Mouse (Mus musculus) lung, embryonic 15.5 days (tissue): ENCODE measurements around the gene Slc26a9. TPM values are rescaled to one million over a fixed set of nuclear protein-coding genes. Genes with fewer than 3 reads are reported as not detected.
A peak's percentile ranks its signal among the peaks of the same experiment; 100 is the strongest.

Experiments used
- ATAC-seq: fragments of 200-750 bp; cut with Nextera tagmentation; 2 replicates; pipeline ENCODE4 v1.8.0; 2017; ENCODE audit warnings: moderate number of reproducible peaks, borderline replicate concordance; ENCODE audit not compliant: low FRiP score, low TSS enrichment; ENCODE audit errors: extremely low read depth
- H3K27ac ChIP-seq: fragments of 300-500 bp; sonication (generic); 2 replicates; pipeline ENCODE4 v1.5.1; 2015; ENCODE audit warnings: moderate library complexity, mild to moderate bottlenecking, inconsistent platforms
- H3K27me3 ChIP-seq: fragments of 300-500 bp; sonication (generic); 2 replicates; pipeline ENCODE4 v1.6.1; 2015; ENCODE audit warnings: inconsistent platforms
- H3K36me3 ChIP-seq: fragments of 300-500 bp; sonication (generic); 2 replicates; pipeline ENCODE4 v1.6.1; 2015; ENCODE audit warnings: inconsistent platforms
- H3K4me1 ChIP-seq: fragments of 300-500 bp; sonication (generic); 2 replicates; pipeline ENCODE4 v1.6.1; 2015; ENCODE audit warnings: inconsistent platforms
- H3K4me2 ChIP-seq: fragments of 300-500 bp; sonication (generic); 2 replicates; pipeline ENCODE4 v1.6.1; 2015; ENCODE audit warnings: inconsistent platforms, mild to moderate bottlenecking, moderate library complexity
- H3K4me3 ChIP-seq: fragments of 300-500 bp; sonication (generic); 2 replicates; pipeline ENCODE4 v1.5.1; 2015; ENCODE audit warnings: mild to moderate bottlenecking, inconsistent platforms
- H3K9ac ChIP-seq: fragments of 300-500 bp; sonication (generic); 2 replicates; pipeline ENCODE4 v1.6.1; 2015; ENCODE audit warnings: inconsistent platforms
- H3K9me3 ChIP-seq: fragments of 300-500 bp; sonication (generic); 2 replicates; pipeline ENCODE4 v1.6.1; 2016; ENCODE audit warnings: inconsistent platforms
- WGBS: fragments of 180-500 bp; shearing (Covaris S2); methylation state at CpG from one replicate; pipeline ENCODE4 v1.1.7; 2015; 5-methylcytosine and 5-hydroxymethylcytosine counted together
- polyA plus RNA-seq: library from polyadenylated mRNA; unstranded; fragments of >200 nt; fragmentation: Nextera tagmentation; extraction: Ambion mirVana; gene quantifications from 2 replicates; pipeline ENCODE4 v1.2.1, GENCODE M21; 2015

Gene Slc26a9
- polyA plus RNA-seq, 1 experiment from 2014 or later, result 5.3 TPM

GRCm38 (mm10) chr1:131797202-131797909 is 53.5 kb downstream of the Slc26a9 start, which contains the start of gene Pm20d1:
TSS of gene Pm20d1 (plus strand) at chr1:131797381.
- H3K4me1 ChIP-seq, result no peaks in the 10 kb centered on the region
- 0 out of 2 replicates have a peak, but pooled peaks cover 15% of the 10 kb centered on the region for H3K27me3 ChIP-seq
- H3K9ac ChIP-seq, result 0 out of 2 replicates have a peak within 1 kb of the TSS, but pooled peaks have one; percentile 11
- WGBS, result 11% methylated on average over 26 of the region's 26 CpGs
- no peak within 1 kb of the TSS for H3K27ac ChIP-seq
- H3K36me3 ChIP-seq, result no peaks in the 10 kb centered on the region
- H3K4me2 ChIP-seq, result peak within 1 kb of the TSS; percentile 46
- ATAC-seq, result no peak
- H3K9me3 ChIP-seq, result no peaks in the 10 kb centered on the region
- peak within 1 kb of the TSS; percentile 9; the same call in 1 of the 2 replicates for H3K4me3 ChIP-seq

GRCm38 (mm10) chr1:131800001-131800400 is 56.2 kb downstream of the Slc26a9 start:
- Histone ChIP-seq H3K9me3 (no peaks in the 10 kb centered on the region), H3K4me3 (no peak overlapping the region), H3K27ac (no peak overlapping the region), H3K4me2 (no peak overlapping the region), H3K4me1 (no peaks in the 10 kb centered on the region), H3K36me3 (no peaks in the 10 kb centered on the region), H3K9ac (no peak overlapping the region), H3K27me3 (0 out of 2 replicates have a peak, but pooled peaks cover 15% of the 10 kb centered on the region)
- WGBS, result 46% methylated on average over 1 of the region's 1 CpGs
- no peak for ATAC-seq

GRCm38 (mm10) chr1:131801071-131801470 is 57.2 kb downstream of the Slc26a9 start:
- Histone ChIP-seq H3K9ac (no peak overlapping the region), H3K4me1 (no peaks in the 10 kb centered on the region), H3K9me3 (no peaks in the 10 kb centered on the region), H3K4me2 (no peak overlapping the region), H3K4me3 (no peak overlapping the region), H3K27ac (no peak overlapping the region), H3K36me3 (no peaks in the 10 kb centered on the region), H3K27me3 (0 out of 2 replicates have a peak, but pooled peaks cover 15% of the 10 kb centered on the region)
- ATAC-seq, result no peak
- 91% methylated on average over 8 of the region's 8 CpGs for WGBS

- no peaks in the 10 kb centered on the region for H3K36me3 ChIP-seq
- H3K9ac ChIP-seq, result no peak overlapping the region
- H3K27me3 ChIP-seq, result 0 out of 2 replicates have a peak, but pooled peaks cover 8% of the 10 kb centered on the region
- H3K9me3 ChIP-seq, result no peaks in the 10 kb centered on the region
- no peak overlapping the region for H3K4me2 ChIP-seq
- H3K4me1 ChIP-seq, result no peaks in the 10 kb centered on the region
- WGBS, result 62% methylated on average over 5 of the region's 5 CpGs
- no peak for ATAC-seq
- no peak overlapping the region for H3K4me3 ChIP-seq
- H3K27ac ChIP-seq, result no peak overlapping the region
Measured at GRCm38 (mm10) chr1:131802652-131803051, 58.8 kb downstream of the Slc26a9 start.

- no peak for ATAC-seq
- 93% methylated on average over 3 of the region's 3 CpGs for WGBS
- Histone ChIP-seq H3K27me3 (no peaks in the 10 kb centered on the region), H3K4me1 (no peaks in the 10 kb centered on the region), H3K9me3 (no peaks in the 10 kb centered on the region), H3K27ac (no peak overlapping the region), H3K4me2 (no peak overlapping the region), H3K4me3 (no peak overlapping the region), H3K9ac (no peak overlapping the region), H3K36me3 (no peaks in the 10 kb centered on the region)
Measured at GRCm38 (mm10) chr1:131804166-131804565, 60.3 kb downstream of the Slc26a9 start.

GRCm38 (mm10) chr1:131808986-131809385 is 65.2 kb downstream of the Slc26a9 start:
- Histone ChIP-seq H3K4me3 (no peak overlapping the region), H3K27me3 (no peaks in the 10 kb centered on the region), H3K9ac (no peak overlapping the region), H3K36me3 (no peaks in the 10 kb centered on the region), H3K9me3 (no peaks in the 10 kb centered on the region), H3K4me2 (no peak overlapping the region), H3K27ac (no peak overlapping the region), H3K4me1 (no peaks in the 10 kb centered on the region)
- ATAC-seq, result no peak
- 66% methylated on average over 1 of the region's 1 CpGs for WGBS

- no peaks in the 10 kb centered on the region for H3K36me3 ChIP-seq
- no peaks in the 10 kb centered on the region for H3K9me3 ChIP-seq
- no peaks in the 10 kb centered on the region for H3K4me1 ChIP-seq
- WGBS, result 73% methylated on average over 2 of the region's 2 CpGs
- H3K4me3 ChIP-seq, result no peak overlapping the region
- no peak overlapping the region for H3K9ac ChIP-seq
- ATAC-seq, result no peak
- H3K27me3 ChIP-seq, result no peaks in the 10 kb centered on the region
- H3K27ac ChIP-seq, result no peak overlapping the region
- no peak overlapping the region for H3K4me2 ChIP-seq
Measured at GRCm38 (mm10) chr1:131809651-131810050, 65.8 kb downstream of the Slc26a9 start.

GRCm38 (mm10) chr1:131811393-131811792 is 67.6 kb downstream of the Slc26a9 start:
- Histone ChIP-seq H3K9me3 (no peaks in the 10 kb centered on the region), H3K4me2 (no peak overlapping the region), H3K9ac (no peak overlapping the region), H3K27ac (no peak overlapping the region), H3K36me3 (no peaks in the 10 kb centered on the region), H3K27me3 (no peaks in the 10 kb centered on the region), H3K4me3 (no peak overlapping the region), H3K4me1 (no peaks in the 10 kb centered on the region)
- no peak for ATAC-seq
- WGBS, result 59% methylated on average over 1 of the region's 1 CpGs

GRCm38 (mm10) chr1:131812006-131812405 is 68.2 kb downstream of the Slc26a9 start:
- Histone ChIP-seq H3K27me3 (no peaks in the 10 kb centered on the region), H3K4me3 (no peak overlapping the region), H3K27ac (no peak overlapping the region), H3K9ac (no peak overlapping the region), H3K4me2 (no peak overlapping the region), H3K4me1 (no peaks in the 10 kb centered on the region), H3K9me3 (no peaks in the 10 kb centered on the region), H3K36me3 (no peaks in the 10 kb centered on the region)
- ATAC-seq, result no peak
- WGBS, result 39% methylated on average over 9 of the region's 9 CpGs

GRCm38 (mm10) chr1:131812631-131813295 is 68.9 kb downstream of the Slc26a9 start:
- Histone ChIP-seq H3K27me3 (no peaks in the 10 kb centered on the region), H3K4me1 (no peaks in the 10 kb centered on the region), H3K27ac (no peak overlapping the region), H3K4me2 (no peak overlapping the region), H3K9ac (no peak overlapping the region), H3K9me3 (no peaks in the 10 kb centered on the region), H3K4me3 (no peak overlapping the region), H3K36me3 (no peaks in the 10 kb centered on the region)
- ATAC-seq, result no peak
- WGBS, result 86% methylated on average over 9 of the region's 9 CpGs

- WGBS, result 84% methylated on average over 4 of the region's 4 CpGs
- Histone ChIP-seq H3K36me3 (no peaks in the 10 kb centered on the region), H3K4me1 (no peaks in the 10 kb centered on the region), H3K9ac (no peak overlapping the region), H3K4me2 (no peak overlapping the region), H3K27me3 (no peaks in the 10 kb centered on the region), H3K27ac (no peak overlapping the region), H3K9me3 (no peaks in the 10 kb centered on the region), H3K4me3 (no peak overlapping the region)
- ATAC-seq, result no peak
Measured at GRCm38 (mm10) chr1:131813731-131814130, 69.9 kb downstream of the Slc26a9 start.

GRCm38 (mm10) chr1:131814191-131814590 is 70.4 kb downstream of the Slc26a9 start:
- no peak for ATAC-seq

More at GRCm38 (mm10) chr1:131814191-131814590, 70.4 kb downstream of the Slc26a9 start:
- Histone ChIP-seq H3K9ac (no peak overlapping the region), H3K4me1 (no peaks in the 10 kb centered on the region), H3K4me3 (no peak overlapping the region), H3K27me3 (no peaks in the 10 kb centered on the region), H3K9me3 (no peaks in the 10 kb centered on the region), H3K36me3 (no peaks in the 10 kb centered on the region), H3K4me2 (no peak overlapping the region), H3K27ac (no peak overlapping the region)
- WGBS, result 90% methylated on average over 3 of the region's 3 CpGs
